Mouse (Mus musculus): ENCODE measurements around the gene Cstf2t.

- TF ChIP-seq ZC3H11A (IDR thresholded peaks at IDR 0.05; ENCODE audit: borderline replicate concordance, low read depth, low read length) (no peak), CHD2 (IDR thresholded peaks at IDR 0.05; ENCODE audit: low read depth, low read length) (no peak)
These were observed 15.2 kb downstream of the Cstf2t start for GRCm38 (mm10) chr19:31097857-31098256.
